Mouse (Mus musculus) retina, postnatal 1 day (tissue): ENCODE results near the gene Hoxa6.

Experiments
- DNase-seq: peaks from one replicate; pipeline ENCODE4 v3.0.0-alpha.2; 2012

Gene Hoxa6

GRCm38 (mm10) chr6:52196811-52197210 lies 11.7 kb downstream of the Hoxa6 start:
- DNase-seq: no peak

GRCm38 (mm10) chr6:52194690-52195089 lies 13.8 kb downstream of the Hoxa6 start:
- DNase-seq: no peak

- peak; percentile 82 for DNase-seq
Measured at GRCm38 (mm10) chr6:52191860-52192550, 16.5 kb downstream of the Hoxa6 start.

- DNase-seq: no peak
Measured at GRCm38 (mm10) chr6:52190906-52191810, 17.4 kb downstream of the Hoxa6 start, which contains the start of gene Hoxa4. Gene Hoxa4 (minus strand): TSS chr6:52191753.

GRCm38 (mm10) chr6:52190410-52190809 lies 18.1 kb downstream of the Hoxa6 start:
- no peak for DNase-seq

GRCm38 (mm10) chr6:52189909-52190308 lies 18.6 kb downstream of the Hoxa6 start:
- DNase-seq: no peak

- no peak for DNase-seq
Measured at GRCm38 (mm10) chr6:52189172-52189591, 19.3 kb downstream of the Hoxa6 start.

- DNase-seq: no peak
Measured at GRCm38 (mm10) chr6:52186500-52186899, 22.0 kb downstream of the Hoxa6 start.

- no peak for DNase-seq
Measured at GRCm38 (mm10) chr6:52185834-52186233, 22.7 kb downstream of the Hoxa6 start.

GRCm38 (mm10) chr6:52185222-52185621 lies 23.3 kb downstream of the Hoxa6 start:
- no peak for DNase-seq

GRCm38 (mm10) chr6:52184668-52185067 lies 23.9 kb downstream of the Hoxa6 start:
- no peak for DNase-seq

GRCm38 (mm10) chr6:52183311-52184080 lies 25.0 kb downstream of the Hoxa6 start:
- DNase-seq: no peak

- DNase-seq: no peak
Measured at GRCm38 (mm10) chr6:52182793-52183192, 25.7 kb downstream of the Hoxa6 start.

- DNase-seq: no peak
Measured at GRCm38 (mm10) chr6:52182030-52182429, 26.5 kb downstream of the Hoxa6 start.

GRCm38 (mm10) chr6:52180726-52181125 lies 27.8 kb downstream of the Hoxa6 start:
- no peak for DNase-seq

- no peak for DNase-seq
Measured at GRCm38 (mm10) chr6:52180213-52180710, 28.3 kb downstream of the Hoxa6 start.

- no peak for DNase-seq
Measured at GRCm38 (mm10) chr6:52179690-52180089, 28.8 kb downstream of the Hoxa6 start.

- no peak for DNase-seq
Measured at GRCm38 (mm10) chr6:52178918-52179665, 29.4 kb downstream of the Hoxa6 start.

- no peak for DNase-seq
Measured at GRCm38 (mm10) chr6:52177806-52178205, 30.7 kb downstream of the Hoxa6 start.

GRCm38 (mm10) chr6:52177061-52177735 lies 31.3 kb downstream of the Hoxa6 start, which contains the start of gene 5730596B20Rik:
Gene 5730596B20Rik (plus strand): TSS chr6:52177498.
- no peak for DNase-seq

GRCm38 (mm10) chr6:52176391-52176790 lies 32.1 kb downstream of the Hoxa6 start:
- DNase-seq: no peak
